Mouse (Mus musculus) hematopoietic stem cell, adult 5-6 weeks (primary cell): ENCODE results near the gene Inpp5b. TPM values are rescaled to one million over a fixed set of nuclear protein-coding genes. Genes with fewer than 3 reads are reported as not detected.

ENCODE experiments used
- ATAC-seq, 2 experiments: fragments of 125-278 bp in 1 of 2; replicated peaks in 1 of 2; 2 replicates each; pipeline ENCODE4 v1.8.0; 2016 to 2017; ENCODE audit warnings: inconsistent platforms in 2 of 2, mild to moderate bottlenecking in 2 of 2, moderate number of reproducible peaks in 2 of 2, low read depth in 1 of 2, moderate TSS enrichment in 1 of 2; ENCODE audit not compliant: low FRiP score in 2 of 2, poor library complexity in 2 of 2, severe bottlenecking in 2 of 2, insufficient read depth in 1 of 2, low TSS enrichment in 1 of 2
- total RNA-seq: library from RNA; stranded (forward); fragments of 172-1452, 232-1000 nt; gene quantifications from 2 replicates; pipeline ENCODE4 v1.2.3, GENCODE M21; 2017

The Inpp5b gene
- total RNA-seq, 1 experiment from 2014 or later, result 42.3 TPM

DNA sequence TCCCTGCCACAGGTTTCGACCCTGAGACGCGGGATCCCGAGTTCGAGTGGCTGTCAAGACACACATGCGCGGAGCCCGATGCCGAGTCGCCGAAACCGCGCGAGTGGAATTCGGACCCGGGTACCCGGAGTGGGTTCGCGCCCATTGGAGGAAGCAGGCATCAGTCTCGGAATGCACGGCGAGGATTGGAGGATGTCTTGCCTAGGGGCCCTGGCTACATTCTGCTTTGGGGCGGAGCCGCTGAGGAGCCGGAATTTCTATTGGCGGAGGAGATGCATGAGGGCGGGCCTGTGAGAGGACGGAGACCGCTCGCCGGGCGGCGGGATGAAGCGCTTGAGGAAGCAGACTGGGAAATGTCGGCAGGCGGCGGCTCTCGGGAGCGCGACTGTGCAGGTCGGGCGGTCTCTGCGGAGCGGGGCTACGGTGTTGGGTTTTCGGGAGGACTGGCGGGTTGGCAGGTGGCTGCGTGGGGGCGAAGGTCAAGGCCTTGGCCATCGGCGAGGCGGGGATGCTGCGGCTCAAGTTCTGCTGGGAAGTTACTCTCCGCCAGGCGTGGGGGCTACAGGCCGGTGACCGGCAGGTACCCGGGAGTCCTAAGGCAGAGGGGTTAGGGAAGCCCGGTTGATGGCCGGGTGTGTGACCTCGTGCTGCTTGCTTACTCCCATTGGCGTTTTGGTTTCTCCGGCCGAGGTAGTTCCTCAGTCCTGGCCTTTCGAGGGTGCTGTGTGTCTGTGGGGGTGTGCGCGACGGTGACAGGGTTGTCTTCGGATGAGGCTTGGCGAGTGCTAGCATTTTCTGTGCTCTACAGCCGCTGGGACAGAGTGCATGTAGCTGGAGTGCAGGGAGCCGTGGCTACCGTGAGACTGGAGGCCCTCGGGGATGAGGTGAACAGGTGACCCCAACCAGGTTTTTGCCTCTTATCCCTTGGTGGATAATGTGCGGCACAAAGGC, 9.9 kb downstream of the Inpp5b start:
- ATAC-seq, result peak; percentile 98

- peak; percentile 43 to 51 for ATAC-seq
Observed at GRCm38 (mm10) chr4:124752281-124753199, 10.9 kb downstream of the Inpp5b start.

GRCm38 (mm10) chr4:124755526-124755925, 13.9 kb downstream of the Inpp5b start:
- no peak for ATAC-seq

DNA sequence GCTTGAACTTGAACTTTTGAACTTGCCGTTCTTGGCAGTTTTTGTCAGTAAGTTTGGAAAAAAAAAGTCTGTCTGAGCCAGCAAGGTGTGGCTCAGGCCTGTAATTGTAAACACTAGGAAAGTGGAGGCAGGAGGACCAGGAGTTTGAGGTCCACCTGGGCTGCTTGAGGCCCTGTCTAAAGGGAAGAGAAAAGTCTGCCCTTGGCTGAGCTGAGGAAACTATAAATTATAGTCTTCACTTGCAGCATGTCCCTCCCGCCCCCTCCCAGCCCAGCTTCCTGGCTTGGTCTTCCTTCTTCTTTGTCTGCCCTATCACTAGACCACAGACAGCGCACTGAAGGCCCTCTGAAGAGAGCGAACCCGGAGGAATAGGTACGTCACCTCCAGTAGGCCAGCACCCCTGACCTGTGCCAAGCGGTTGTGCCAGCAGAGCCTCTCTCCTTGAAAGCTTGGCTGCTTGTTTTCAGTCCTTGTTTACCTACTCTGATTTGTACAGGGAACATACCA, 17.7 kb downstream of the Inpp5b start:
- peak; percentile 90 to 95 for ATAC-seq

- no peak for ATAC-seq
Observed at GRCm38 (mm10) chr4:124761201-124761600, 19.6 kb downstream of the Inpp5b start.

GRCm38 (mm10) chr4:124762858-124763452, 21.3 kb downstream of the Inpp5b start:
- ATAC-seq, result no peak

- ATAC-seq, result no peak
Observed at GRCm38 (mm10) chr4:124765802-124766565, 24.3 kb downstream of the Inpp5b start.

DNA sequence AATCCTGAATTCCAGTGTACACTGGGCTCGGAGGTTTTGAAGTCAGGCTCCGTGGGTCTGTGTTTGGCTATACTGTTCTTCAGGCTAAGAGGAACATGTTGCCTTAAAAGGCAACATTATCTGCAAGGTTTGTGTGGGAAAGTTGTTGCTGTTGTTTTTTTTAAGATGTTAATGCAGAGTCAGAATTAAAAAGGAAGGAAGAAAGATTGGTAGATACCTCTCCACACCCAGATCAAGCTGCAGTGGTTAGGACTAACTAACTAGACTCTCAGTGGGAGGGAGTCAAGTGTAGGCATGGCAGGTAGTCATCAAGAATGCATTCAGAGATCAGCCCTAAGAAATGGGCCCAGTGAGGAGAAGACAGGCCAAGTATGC, 24.9 kb downstream of the Inpp5b start:
- ATAC-seq, result no peak

DNA sequence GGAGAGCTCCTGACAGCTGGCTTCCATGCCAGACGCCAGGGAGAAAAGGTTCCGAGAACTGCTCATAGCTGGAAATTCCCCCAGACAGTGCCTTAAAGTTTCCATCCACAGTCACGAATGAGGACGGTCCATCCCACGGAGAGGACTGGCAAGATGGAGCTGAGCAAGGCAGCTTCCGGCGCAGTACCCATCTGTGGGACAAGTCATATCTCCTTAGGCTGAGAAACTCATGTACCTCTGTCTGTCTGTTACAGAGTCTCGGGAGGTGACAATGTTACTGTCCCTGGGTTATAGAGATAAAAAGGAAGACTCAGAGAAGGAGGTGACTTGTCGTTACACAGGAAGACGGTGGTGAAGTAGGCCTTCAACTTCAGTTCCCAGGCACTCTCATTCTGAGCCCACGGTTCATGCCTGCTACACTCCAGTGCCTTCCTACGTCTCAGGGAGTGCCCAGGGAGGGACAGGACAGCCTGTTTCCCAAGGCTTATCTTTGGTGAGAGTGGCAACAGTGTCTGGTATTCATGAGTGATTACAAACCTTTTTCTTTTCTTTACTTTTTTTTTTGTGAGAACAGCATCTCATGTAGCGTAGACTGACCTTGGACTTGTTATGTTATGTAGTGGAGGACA, 27.4 kb downstream of the Inpp5b start:
- ATAC-seq, result 0 out of 4 replicates have a peak, but pooled peaks of 1 of the 2 experiments have one; percentile 5

DNA sequence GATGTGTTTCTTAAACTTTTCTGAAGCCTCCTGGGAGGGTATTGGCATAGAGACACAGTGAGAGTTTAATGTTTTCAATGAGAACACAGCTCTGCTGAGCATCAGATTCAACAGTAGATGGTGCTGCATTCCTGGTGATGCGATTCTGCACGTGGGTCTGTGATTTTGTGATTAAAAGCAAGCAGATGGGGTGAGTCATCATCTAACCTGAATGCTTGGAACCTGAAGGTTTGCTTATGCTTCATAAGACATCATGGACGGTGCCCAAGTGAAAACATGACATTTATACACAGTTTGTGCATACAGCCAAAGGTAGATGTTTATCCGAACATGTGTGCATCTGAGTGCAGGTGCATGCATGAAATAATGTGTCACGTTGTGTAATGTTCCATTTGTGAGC, 29.0 kb downstream of the Inpp5b start:
- ATAC-seq, result no peak

DNA sequence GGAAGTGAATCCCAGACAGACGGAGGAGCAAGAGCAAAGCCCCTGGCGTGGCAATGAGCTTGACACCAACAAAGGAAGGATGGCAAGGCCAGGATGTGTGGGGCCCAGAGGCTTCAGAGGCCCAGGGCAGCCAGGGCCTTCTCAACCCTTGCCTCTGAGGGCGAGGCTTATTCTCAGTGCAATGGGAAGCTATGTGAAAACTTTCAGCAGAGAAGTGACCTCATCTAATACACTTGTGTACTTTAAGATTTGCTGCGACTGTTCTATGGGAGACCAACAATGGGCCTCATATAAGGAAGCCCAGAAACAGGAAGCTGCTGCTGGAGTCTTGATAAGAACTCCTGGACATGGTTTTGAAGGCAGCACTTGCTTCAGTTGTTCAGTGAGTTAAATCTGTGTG, 30.5 kb downstream of the Inpp5b start:
- peak; percentile 80 to 82 for ATAC-seq

DNA sequence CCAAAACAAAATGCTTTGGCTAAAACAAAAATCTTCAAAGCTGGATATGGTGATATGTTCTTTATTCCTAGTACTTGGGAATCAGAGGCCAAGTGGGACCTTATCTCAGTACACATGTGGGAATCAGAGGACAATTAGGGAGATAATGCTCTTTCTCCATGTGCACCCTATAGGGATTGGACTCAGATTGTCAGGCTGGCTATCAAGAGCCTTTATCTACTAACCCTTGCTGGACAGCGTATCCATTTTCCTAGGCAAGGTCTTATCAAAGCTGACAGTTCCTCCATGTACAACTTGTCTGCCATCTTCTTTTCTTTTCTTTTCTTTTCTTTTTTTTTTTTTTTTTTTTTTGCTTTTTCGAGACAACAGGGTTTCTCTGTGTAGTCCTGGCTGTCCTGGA, 31.8 kb downstream of the Inpp5b start:
- ATAC-seq, result no peak

DNA sequence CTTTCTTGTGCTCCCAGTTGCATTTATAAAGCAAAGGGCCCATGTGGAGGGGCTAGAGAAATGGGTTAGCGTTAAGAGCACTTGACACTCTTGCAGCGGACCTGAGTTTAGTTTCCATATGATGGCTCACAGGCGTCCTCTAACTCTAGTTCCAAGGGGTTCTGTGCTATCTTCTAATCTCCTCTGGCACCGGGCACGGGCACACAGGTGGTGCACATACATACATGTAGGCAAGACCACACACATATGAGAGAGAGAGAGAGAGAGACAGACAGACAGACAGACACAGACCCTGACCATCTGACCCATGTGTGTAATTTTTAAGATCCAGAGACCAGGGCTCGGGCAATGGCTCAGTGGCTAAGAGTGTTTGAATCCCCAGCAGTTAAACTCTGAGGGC, 32.3 kb downstream of the Inpp5b start:
- no peak for ATAC-seq

DNA sequence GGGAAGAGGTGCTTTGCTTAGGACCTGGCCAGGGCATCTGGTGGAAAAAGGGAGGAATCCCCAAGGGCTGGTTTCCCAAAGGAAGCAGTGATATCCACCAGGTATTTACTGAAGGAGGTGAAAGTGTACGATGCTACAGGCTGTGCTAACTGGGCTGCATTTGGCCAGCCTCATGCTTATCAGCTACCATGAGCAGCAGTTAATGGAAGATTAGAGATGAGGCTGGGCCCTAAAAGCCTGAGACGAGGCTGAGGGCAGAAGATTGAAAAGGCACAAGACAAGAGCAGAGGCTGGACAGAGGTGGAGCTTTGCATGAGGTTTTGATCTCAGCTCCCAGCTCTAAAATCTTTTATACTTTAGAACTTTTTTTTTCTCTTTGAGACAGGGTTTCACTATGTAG, 32.8 kb downstream of the Inpp5b start:
- peak in 1 of 2 experiments; percentile 37; a peak in 1 of 4 replicates for ATAC-seq

DNA sequence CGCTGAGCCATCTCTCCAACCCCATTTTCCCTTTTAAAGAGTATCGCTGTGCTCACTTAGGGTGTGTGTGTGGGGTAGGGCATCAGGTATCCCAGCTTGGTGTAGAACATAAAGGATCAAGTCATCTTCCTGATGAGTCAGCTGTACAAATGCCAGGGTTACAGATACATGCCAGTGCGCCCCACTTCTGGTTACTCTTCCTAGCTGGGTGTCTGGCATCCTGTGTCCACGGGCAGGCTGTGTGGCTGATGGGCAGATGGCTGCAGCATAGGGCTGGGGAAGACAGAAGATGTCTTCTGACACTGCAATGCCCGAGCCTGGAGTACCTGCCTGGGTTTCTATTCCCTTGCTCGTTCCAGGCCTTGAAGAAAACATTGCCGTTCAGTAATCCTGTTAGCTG, 39.7 kb downstream of the Inpp5b start:
- no peak for ATAC-seq

DNA sequence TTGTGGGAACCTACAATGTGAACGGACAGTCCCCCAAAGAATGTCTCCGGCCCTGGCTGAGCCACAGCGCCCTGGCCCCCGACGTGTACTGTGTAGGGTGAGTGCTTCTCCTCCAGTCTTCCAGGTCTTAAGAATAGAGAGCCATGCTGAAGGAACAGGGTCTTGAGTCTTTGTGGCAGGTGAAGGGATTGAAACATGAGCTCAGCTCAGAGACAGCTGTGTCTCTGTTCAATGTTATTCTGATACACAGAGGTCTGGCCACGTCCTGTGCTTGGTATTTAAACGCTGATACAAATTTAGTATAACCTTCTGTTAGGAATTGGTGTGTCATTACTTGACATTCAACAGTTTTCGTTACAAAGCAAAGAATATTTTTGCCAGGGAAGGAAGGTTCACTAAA, 40.7 kb downstream of the Inpp5b start:
- ATAC-seq, result no peak
